Mouse (Mus musculus): ENCODE measurements around the gene Gid8.

DNA sequence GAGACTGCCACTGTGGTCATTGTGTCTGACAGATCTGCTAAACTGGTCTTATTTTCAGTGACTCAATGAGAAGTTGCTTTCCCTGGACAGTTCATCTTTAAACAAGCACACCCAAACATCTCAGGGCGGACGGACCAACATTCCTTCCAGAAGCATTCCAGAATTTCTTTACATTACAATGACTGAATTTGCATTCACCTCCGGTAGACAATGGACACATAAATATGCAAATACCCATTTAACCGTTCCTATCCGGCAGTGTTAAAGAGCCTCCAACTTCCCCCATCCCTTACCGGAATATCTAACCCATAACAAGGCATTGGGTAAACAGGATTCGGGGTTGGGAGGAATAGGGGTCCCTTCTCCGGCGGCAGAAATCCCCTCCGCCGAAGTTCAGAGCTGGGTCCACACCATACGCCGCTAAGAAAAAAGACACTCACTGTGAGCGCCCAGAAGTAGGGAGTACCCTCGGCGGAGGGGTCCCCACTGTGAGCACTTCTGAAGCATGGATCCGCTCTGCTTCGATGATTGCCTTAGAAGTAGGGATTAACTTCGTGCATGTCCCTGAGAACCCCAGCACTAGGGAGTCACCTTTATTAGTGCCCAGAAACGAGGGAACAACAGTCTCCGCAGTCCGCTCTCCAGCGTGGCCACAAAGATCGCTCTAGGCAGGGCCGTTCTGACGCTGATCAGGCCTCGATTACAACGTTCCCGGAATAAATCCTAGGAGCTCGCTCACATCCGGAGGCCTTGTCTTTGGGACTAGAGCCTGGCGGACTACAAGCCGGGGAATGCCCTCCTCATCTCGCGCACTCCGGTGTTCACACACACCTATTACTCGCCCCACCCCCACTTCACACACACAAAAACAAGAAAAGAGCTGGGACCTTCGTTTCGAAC, 644 bp upstream of the Gid8 start:
- no peak for TF ChIP-seq CTCF (conservative IDR thresholded peaks at IDR 0.05; ENCODE audit: insufficient read depth, insufficient read length, low read depth, low read length)
- TF ChIP-seq POLR2A (IDR thresholded peaks at IDR 0.05; ENCODE audit: low read depth, low read length) = no peak

All from kidney, adult 2 months (tissue).